Mouse (Mus musculus) ES-E14 (cell line): ENCODE data around the gene H6pd.

Source experiments
- CHD2 ChIP-seq: IDR thresholded peaks from 2 replicates; pipeline ENCODE4 v1.6.1; 2014; ENCODE audit warnings: mild to moderate bottlenecking, low read depth, low read length, inconsistent platforms
- HCFC1 ChIP-seq: IDR thresholded peaks from 2 replicates; pipeline ENCODE4 v1.6.1; 2012; ENCODE audit warnings: low read length, inconsistent platforms, borderline replicate concordance; ENCODE audit not compliant: insufficient read depth
- MAFK ChIP-seq: IDR thresholded peaks from 2 replicates; pipeline ENCODE4 v1.6.1; 2014; ENCODE audit warnings: mild to moderate bottlenecking, low read depth, low read length, inconsistent platforms; ENCODE audit not compliant: insufficient read depth
- ZC3H11A ChIP-seq: IDR thresholded peaks from 2 replicates; pipeline ENCODE4 v1.6.1; 2012; ENCODE audit warnings: low read depth, mild to moderate bottlenecking, inconsistent platforms, low read length, borderline replicate concordance
- ZNF384 ChIP-seq: IDR thresholded peaks from 2 replicates; pipeline ENCODE4 v1.6.1; 2012; ENCODE audit warnings: low read depth, low read length, inconsistent platforms

GRCm38 (mm10) chr4:149964770-149965169, 44.1 kb downstream of the H6pd start:
- TF ChIP-seq MAFK (no peak), HCFC1 (no peak), ZC3H11A (no peak), CHD2 (no peak), ZNF384 (no peak)
